Mouse (Mus musculus) embryonic stem cell, embryonic (primary cell): ENCODE measurements at regions not wholly inside any gene's neighbourhood (a gene's known extent, or its start where the extent isn't known, plus 50 kb on each side); places are given as distances from the start of the nearest gene placed in this dataset.
"Not testable (repeated sequence)": the region's sequence is repeated elsewhere in the genome, so short reads cannot be mapped to it uniquely, and the experiment has no call there.

Source experiments
- CTCF ChIA-PET, 4 experiments: fragments of 300-600 bp in 2 of 4; fragments of 350-600 bp in 2 of 4; sonication (Branson Sonifier 250); formaldehyde crosslinking; loops; one replicate each; lab custom pipeline; 2022; ENCODE audit warnings: inconsistent platforms in 2 of 4; lab: Charles Lee
- POLR2A ChIA-PET, 4 experiments: fragments of 300-600 bp in 2 of 4; fragments of 350-600 bp in 2 of 4; sonication (Branson Sonifier 250); formaldehyde crosslinking; loops; one replicate each; lab custom pipeline; 2022; ENCODE audit warnings: antibody characterized with exemption in 4 of 4, inconsistent platforms in 1 of 4; lab: Charles Lee

DNA sequence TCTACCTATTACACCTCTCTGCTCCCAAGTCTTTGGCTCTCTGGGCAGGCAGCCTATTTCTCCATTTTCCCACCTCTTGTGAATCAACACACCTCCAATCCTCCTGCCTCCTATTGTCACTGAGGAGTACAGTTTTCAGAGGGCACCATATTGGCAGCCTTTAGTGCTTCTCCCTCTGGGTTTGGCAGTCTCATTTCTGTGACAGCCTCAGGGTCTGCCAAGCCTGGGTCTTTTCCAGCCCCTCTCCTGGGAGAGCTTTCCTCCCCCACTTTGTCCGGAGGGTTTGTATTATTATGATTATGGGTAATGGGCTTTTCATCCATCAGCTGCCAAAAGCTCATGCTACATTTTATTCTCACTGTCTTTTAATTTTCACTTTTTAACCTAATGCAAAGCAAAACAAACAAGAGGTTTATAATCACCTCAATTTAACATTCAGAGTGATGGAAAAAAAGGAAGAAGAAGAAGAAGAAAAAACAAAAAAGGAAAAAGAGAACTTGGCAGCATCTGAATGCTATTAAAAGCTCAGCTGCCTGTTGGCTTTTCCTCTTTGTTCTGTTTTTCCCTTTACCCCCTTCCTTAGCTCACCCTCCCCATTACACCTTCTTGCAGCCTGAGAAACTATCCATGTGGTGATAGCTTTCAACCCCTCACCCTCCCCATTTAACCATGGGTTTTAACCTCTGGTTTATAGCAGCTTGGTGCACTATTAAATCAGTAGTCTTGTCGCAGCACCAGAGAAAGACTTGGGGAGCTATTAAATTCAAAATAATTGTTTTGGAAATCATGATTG, 790.5 kb upstream of the Cdh8 start:
- ChIA-PET POLR2A (no interaction called here), CTCF (no interaction called here)

- POLR2A ChIA-PET: no interaction called here
- CTCF ChIA-PET: no interaction called here
These were observed 777.0 kb upstream of the Cdh8 start for GRCm38 (mm10) chr8:100193228-100193627.

GRCm38 (mm10) chr8:100190698-100191097, 774.4 kb upstream of the Cdh8 start:
- CTCF ChIA-PET: no interaction called here
- POLR2A ChIA-PET: no interaction called here

DNA sequence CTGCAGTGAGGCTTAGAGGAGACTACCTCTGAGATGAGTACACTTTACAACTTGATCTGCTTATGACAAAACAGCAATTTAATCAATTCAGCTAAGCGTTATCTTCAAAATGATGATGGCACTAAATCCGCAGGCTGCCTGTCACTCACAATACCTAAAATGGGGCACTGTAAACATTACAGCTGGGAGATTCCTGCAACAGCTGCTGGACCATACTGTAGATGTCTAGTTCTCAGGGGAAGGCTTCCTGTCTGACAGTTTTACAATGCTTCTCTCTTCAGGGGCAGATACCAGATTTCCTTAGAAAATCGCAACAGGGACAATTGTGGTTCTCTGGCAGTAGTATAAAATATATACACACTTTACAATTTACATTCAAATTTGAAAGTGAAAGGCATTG, 771.7 kb upstream of the Cdh8 start:
- POLR2A ChIA-PET: no interaction called here

DNA sequence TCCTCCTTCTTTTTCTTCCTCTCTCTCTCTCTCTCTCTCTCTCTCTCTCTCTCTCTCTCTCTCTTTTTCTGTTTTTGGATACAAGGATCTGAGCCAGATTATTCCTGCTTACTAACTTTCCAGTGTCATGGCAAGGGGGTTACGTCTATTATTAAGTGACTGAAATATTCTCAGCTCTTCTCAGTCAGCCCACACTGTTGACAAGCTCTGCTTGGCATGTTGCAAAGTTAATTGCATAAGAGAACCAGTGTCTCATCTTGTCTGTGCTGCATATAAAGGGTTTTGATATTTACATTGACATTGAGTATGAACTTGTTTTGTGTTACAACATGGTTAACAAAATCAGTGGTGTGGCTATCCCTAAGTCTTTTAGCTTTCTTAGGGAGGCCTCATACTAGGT, 760.2 kb upstream of the Cdh8 start:
- CTCF ChIA-PET: no interaction called here
- POLR2A ChIA-PET: interaction anchor here in 1 of 4 experiments (0.6 kb wide), 1 partner anchor 28 kb away, joined by 3 read pairs; no protein-coding TSS in a partner anchor

More for the DNA sequence above, 771.7 kb upstream of the Cdh8 start:
- CTCF ChIA-PET: no interaction called here

GRCm38 (mm10) chr8:100145411-100145810, 729.1 kb upstream of the Cdh8 start:
- POLR2A ChIA-PET: no interaction called here
- CTCF ChIA-PET: no interaction called here

GRCm38 (mm10) chr8:100144124-100144680, 727.9 kb upstream of the Cdh8 start:
- ChIA-PET CTCF (no interaction called here), POLR2A (no interaction called here)

DNA sequence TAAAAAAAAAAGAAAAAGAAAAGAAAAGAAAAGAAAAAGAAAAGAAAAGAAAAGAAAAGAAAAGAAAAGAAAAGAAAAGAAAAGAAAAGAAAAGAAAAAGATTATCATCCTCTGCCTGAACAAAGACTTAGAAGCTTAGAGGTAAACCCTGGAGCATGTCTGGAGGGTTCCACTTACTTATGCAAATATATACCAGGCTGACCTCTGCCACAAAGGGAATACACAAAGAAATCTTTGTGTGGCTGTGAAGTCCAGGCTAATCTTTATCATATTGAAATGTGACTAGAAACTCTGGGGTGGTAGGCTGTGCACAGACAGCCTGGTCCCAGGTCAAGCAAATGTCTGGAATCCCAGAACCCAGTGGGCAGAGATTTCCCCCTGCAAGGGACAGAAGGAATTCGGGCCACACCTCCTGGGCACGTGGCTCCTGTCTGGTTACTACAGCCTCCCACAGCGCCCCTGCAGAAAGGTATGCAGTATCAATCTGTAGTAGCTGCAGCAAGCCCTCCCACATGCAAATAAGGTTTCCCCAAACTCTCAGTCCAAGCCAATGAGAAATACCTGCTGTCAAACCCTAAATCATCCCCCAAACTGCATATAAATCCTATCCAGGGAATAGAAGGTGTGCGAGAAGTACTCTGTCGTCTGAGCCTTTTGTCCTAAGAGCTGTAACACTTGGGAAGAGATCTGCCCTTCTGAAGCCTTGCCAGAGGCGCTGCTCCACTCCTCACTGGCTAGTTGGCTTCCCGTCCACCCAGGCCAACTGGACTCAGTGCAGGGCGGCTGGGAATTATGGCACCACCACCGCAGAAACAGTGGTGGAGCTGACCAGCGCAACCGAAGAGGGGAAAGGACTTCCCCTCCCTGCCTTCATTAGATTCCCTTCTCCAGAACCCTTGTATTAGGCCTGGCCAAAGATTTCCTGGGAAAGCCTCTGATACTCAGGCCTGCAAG, 688.4 kb upstream of the Cdh8 start:
- POLR2A ChIA-PET: interaction anchor here in 1 of 4 experiments (0.6 kb wide), 1 partner anchor 17 kb away, joined by 3 read pairs; no protein-coding TSS in a partner anchor

GRCm38 (mm10) chr8:100101957-100102356, 685.7 kb upstream of the Cdh8 start:
- ChIA-PET POLR2A (no interaction called here), CTCF (no interaction called here)

More for the DNA sequence above, 688.4 kb upstream of the Cdh8 start:
- CTCF ChIA-PET: no interaction called here

GRCm38 (mm10) chr8:100072059-100072729, 655.9 kb upstream of the Cdh8 start:
- CTCF ChIA-PET: no interaction called here
- POLR2A ChIA-PET: no interaction called here

GRCm38 (mm10) chr8:100069761-100070160, 653.5 kb upstream of the Cdh8 start:
- POLR2A ChIA-PET: no interaction called here
- CTCF ChIA-PET: no interaction called here

DNA sequence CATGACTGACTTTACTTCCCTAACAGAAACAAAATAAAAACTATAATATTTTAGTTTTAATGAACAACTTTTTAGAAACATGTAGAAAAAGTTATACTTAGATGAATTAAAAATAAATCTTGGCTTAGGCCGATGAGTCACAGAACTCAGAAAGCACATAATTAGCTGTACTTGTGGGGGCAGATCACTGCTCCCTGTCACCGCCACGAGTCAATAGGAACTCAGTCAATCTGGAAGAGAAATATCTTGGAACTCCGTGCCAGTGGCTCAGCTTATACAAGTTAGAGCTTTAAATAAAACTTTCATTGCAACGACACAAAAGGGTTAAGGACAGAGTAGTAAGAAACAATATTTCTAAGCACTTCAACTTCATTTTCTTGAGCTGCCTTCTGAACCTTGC, 622.7 kb upstream of the Cdh8 start:
- CTCF ChIA-PET: no interaction called here
- POLR2A ChIA-PET: no interaction called here

GRCm38 (mm10) chr8:100034474-100034873, 618.2 kb upstream of the Cdh8 start:
- ChIA-PET CTCF (interaction anchor here in 1 of 4 experiments (0.6 kb wide), 1 partner anchor 1353 kb away, joined by 4 read pairs; no protein-coding TSS in a partner anchor), POLR2A (no interaction called here)

DNA sequence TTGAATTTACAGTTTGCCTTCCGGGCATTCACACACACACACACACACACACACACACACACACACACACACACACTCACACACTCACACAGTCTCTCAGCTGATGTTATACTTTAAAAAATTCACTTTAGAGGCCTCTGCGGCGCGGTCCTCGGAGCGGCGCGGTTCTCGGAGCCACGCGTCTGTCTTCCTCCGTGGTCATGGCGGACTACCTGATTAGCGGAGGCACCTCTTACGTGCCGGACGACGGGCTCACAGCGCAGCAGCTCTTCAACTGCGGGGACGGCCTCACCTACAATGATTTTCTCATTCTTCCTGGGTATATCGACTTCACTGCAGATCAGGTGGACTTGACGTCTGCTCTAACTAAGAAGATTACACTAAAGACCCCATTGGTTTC, 614.1 kb upstream of the Cdh8 start:
- CTCF ChIA-PET, POLR2A ChIA-PET: not testable (repeated sequence)

- ChIA-PET POLR2A (no interaction called here), CTCF (no interaction called here)
These were observed 599.4 kb upstream of the Cdh8 start for GRCm38 (mm10) chr8:100015638-100016037.

DNA sequence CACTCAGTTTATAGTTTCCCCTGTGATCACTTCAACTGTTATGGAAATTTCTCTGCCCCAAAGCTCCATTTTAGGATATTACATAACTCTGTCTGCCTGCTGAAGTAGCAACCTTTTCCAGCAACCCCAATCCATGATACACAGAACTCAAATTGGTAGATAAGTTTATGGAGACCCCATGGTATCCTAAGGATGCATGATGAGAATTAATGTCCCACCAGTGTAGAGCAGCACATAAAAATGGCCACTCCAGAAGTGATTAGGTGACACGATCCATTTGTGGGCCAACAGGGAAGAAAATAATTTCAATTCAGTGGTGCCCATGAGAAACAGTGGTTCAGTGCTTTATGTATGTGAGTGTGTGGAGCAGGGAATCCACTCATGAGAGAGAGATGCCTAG, 583.3 kb upstream of the Cdh8 start:
- POLR2A ChIA-PET: no interaction called here
- CTCF ChIA-PET: no interaction called here

DNA sequence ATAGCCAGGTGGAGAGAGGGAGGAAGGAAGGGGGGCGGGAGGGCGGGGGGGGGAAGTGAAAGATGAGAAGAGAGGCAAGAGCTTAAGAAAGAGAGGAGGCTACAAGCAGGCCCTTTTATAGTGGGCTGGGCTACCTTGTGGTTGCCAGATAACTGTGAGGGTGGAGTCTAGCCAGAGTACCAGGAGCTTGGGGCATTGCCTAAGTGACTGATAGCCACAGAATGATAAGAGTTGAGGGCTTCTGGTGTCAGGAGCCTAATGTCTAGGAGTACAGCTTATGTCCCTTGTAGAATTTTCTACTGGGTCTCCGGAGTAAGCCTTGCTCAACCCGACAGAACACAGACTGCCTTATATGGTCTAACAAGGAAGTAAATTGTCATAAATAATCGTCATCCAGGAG, 567.4 kb upstream of the Cdh8 start:
- ChIA-PET CTCF (no interaction called here), POLR2A (no interaction called here)

DNA sequence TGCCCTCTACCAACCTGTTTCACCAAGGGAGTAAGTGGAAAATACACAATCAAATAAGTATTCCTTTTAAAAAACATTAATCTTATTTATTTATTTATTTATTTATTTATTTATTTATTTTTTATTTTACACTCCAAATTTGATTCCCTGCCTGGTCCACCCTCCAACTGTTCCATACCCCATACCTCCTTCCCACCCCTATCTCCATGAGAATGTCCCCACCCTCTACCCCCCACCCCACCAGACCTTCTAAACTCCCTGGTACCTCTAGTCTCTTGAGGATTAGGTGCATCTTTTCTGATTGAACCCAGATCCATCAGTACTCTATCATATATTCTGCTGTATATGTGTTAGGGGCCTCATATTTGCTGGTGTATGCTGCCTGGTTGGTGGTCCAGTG, 538.4 kb upstream of the Cdh8 start:
- ChIA-PET POLR2A (no interaction called here), CTCF (no interaction called here)

- POLR2A ChIA-PET: no interaction called here
- CTCF ChIA-PET: no interaction called here
These were observed 537.6 kb upstream of the Cdh8 start for GRCm38 (mm10) chr8:99953876-99954275.
